Mouse (Mus musculus): ENCODE data around the gene Gm20458. TPM values are rescaled to one million over a fixed set of nuclear protein-coding genes. Genes with fewer than 3 reads are reported as not detected.

Gm20458 gene
- polyA plus RNA-seq, 1 experiment, result not detected

GRCm38 (mm10) chr2:164431676-164432465, 28.9 kb upstream of the Gm20458 start:
- Histone ChIP-seq H3K4me1 (ENCODE audit: control insufficient read depth, insufficient read depth, low read length) (peaks cover 33% of the 10 kb centered on the region), H3K4me3 (ENCODE audit: insufficient read depth, low read depth, low read length) (no peak overlapping the region), H3K27ac (ENCODE audit: insufficient read depth, low read depth, low read length) (0 out of 2 replicates have a peak overlapping the region, but pooled peaks have one; percentile 38)
- TF ChIP-seq CTCF (IDR thresholded peaks at IDR 0.05; ENCODE audit: insufficient read depth, low read depth, low read length) (no peak), POLR2A (IDR thresholded peaks at IDR 0.05; ENCODE audit: insufficient read depth, low read depth, low read length) (no peak)
- 68% methylated on average over 9 of the region's 9 CpGs for WGBS

- Histone ChIP-seq H3K27ac (ENCODE audit: insufficient read depth, low read depth, low read length) (peak overlapping the region; percentile 38; the same call in 1 of the 2 replicates), H3K4me3 (ENCODE audit: insufficient read depth, low read depth, low read length) (no peak overlapping the region), H3K4me1 (ENCODE audit: control insufficient read depth, insufficient read depth, low read length) (peaks cover 34% of the 10 kb centered on the region)
- no peak for TF ChIP-seq POLR2A (IDR thresholded peaks at IDR 0.05; ENCODE audit: insufficient read depth, low read depth, low read length)
- TF ChIP-seq CTCF (IDR thresholded peaks at IDR 0.05; ENCODE audit: insufficient read depth, low read depth, low read length), result no peak
- WGBS, result 35% methylated on average over 22 of the region's 22 CpGs
Measured at GRCm38 (mm10) chr2:164432541-164433191, 28.1 kb upstream of the Gm20458 start.

GRCm38 (mm10) chr2:164433278-164433895, 27.4 kb upstream of the Gm20458 start:
- WGBS, result 97% methylated on average over 9 of the region's 9 CpGs
- TF ChIP-seq POLR2A (IDR thresholded peaks at IDR 0.05; ENCODE audit: insufficient read depth, low read depth, low read length), result no peak
- H3K4me1 ChIP-seq (ENCODE audit: control insufficient read depth, insufficient read depth, low read length), result peaks cover 38% of the 10 kb centered on the region
- H3K4me3 ChIP-seq (ENCODE audit: insufficient read depth, low read depth, low read length), result no peak overlapping the region
- H3K27ac ChIP-seq (ENCODE audit: insufficient read depth, low read depth, low read length), result peak overlapping the region; percentile 31; the same call in 1 of the 2 replicates

- H3K4me3 ChIP-seq (ENCODE audit: insufficient read depth, low read depth, low read length), result no peak overlapping the region
- TF ChIP-seq POLR2A (IDR thresholded peaks at IDR 0.05; ENCODE audit: insufficient read depth, low read depth, low read length) (no peak), CTCF (IDR thresholded peaks at IDR 0.05; ENCODE audit: insufficient read depth, low read depth, low read length) (no peak)
- H3K4me1 ChIP-seq (ENCODE audit: control insufficient read depth, insufficient read depth, low read length), result peaks cover 42% of the 10 kb centered on the region
- 78% methylated on average over 3 of the region's 3 CpGs for WGBS
- H3K27ac ChIP-seq (ENCODE audit: insufficient read depth, low read depth, low read length), result no peak overlapping the region
Measured at GRCm38 (mm10) chr2:164434681-164435080, 26.1 kb upstream of the Gm20458 start.

GRCm38 (mm10) chr2:164435216-164436090, 25.3 kb upstream of the Gm20458 start:
- Histone ChIP-seq H3K4me1 (ENCODE audit: control insufficient read depth, insufficient read depth, low read length) (peaks cover 41% of the 10 kb centered on the region), H3K4me3 (ENCODE audit: insufficient read depth, low read depth, low read length) (no peak overlapping the region), H3K27ac (ENCODE audit: insufficient read depth, low read depth, low read length) (peak overlapping the region; percentile 23; the same call in 1 of the 2 replicates)
- WGBS, result 73% methylated on average over 5 of the region's 5 CpGs
- TF ChIP-seq POLR2A (IDR thresholded peaks at IDR 0.05; ENCODE audit: insufficient read depth, low read depth, low read length), result no peak
- no peak for TF ChIP-seq CTCF (IDR thresholded peaks at IDR 0.05; ENCODE audit: insufficient read depth, low read depth, low read length)

GRCm38 (mm10) chr2:164436215-164436913, 24.4 kb upstream of the Gm20458 start:
- 42% methylated on average over 8 of the region's 8 CpGs for WGBS
- Histone ChIP-seq H3K4me3 (ENCODE audit: insufficient read depth, low read depth, low read length) (no peak overlapping the region), H3K27ac (ENCODE audit: insufficient read depth, low read depth, low read length) (peak overlapping the region; percentile 50; the same call in 1 of the 2 replicates), H3K4me1 (ENCODE audit: control insufficient read depth, insufficient read depth, low read length) (peaks cover 33% of the 10 kb centered on the region)
- TF ChIP-seq CTCF (IDR thresholded peaks at IDR 0.05; ENCODE audit: insufficient read depth, low read depth, low read length), result no peak
- no peak for TF ChIP-seq POLR2A (IDR thresholded peaks at IDR 0.05; ENCODE audit: insufficient read depth, low read depth, low read length)

- whole genome bisulfite sequencing, result 69% methylated on average over 3 of the region's 3 CpGs
- H3K4me1 ChIP-seq (ENCODE audit: control insufficient read depth, insufficient read depth, low read length), result peaks cover 29% of the 10 kb centered on the region
- TF ChIP-seq CTCF (IDR thresholded peaks at IDR 0.05; ENCODE audit: insufficient read depth, low read depth, low read length) (no peak), POLR2A (IDR thresholded peaks at IDR 0.05; ENCODE audit: insufficient read depth, low read depth, low read length) (no peak)
- H3K27ac ChIP-seq (ENCODE audit: insufficient read depth, low read depth, low read length), result peak overlapping the region; percentile 50; the same call in 1 of the 2 replicates
- no peak overlapping the region for H3K4me3 ChIP-seq (ENCODE audit: insufficient read depth, low read depth, low read length)
Measured at GRCm38 (mm10) chr2:164436961-164437360, 23.8 kb upstream of the Gm20458 start.

- Histone ChIP-seq H3K4me1 (ENCODE audit: control insufficient read depth, insufficient read depth, low read length) (peaks cover 27% of the 10 kb centered on the region), H3K27ac (ENCODE audit: insufficient read depth, low read depth, low read length) (0 out of 2 replicates have a peak overlapping the region, but pooled peaks have one; percentile 25), H3K4me3 (ENCODE audit: insufficient read depth, low read depth, low read length) (no peak overlapping the region)
- TF ChIP-seq CTCF (IDR thresholded peaks at IDR 0.05; ENCODE audit: insufficient read depth, low read depth, low read length), result no peak
- TF ChIP-seq POLR2A (IDR thresholded peaks at IDR 0.05; ENCODE audit: insufficient read depth, low read depth, low read length), result no peak
- WGBS, result 77% methylated on average over 6 of the region's 6 CpGs
Measured at GRCm38 (mm10) chr2:164437710-164438109, 23.1 kb upstream of the Gm20458 start.

Measured in olfactory bulb, adult 2 months (tissue).